Mouse (Mus musculus) hindlimb bud, embryonic 11.5 days (tissue): ENCODE data around the gene Tmem123.

Experiments used
- DNase-seq: peaks from one replicate; pipeline ENCODE4 v3.0.0-alpha.2; 2012; ENCODE audit warnings: low read depth, low spot score; ENCODE audit errors: extremely low spot score

The Tmem123 gene

GRCm38 (mm10) chr9:7822758-7823157 lies 58.9 kb downstream of the Tmem123 start:
- no peak for DNase-seq

- DNase-seq = no peak
Observed at GRCm38 (mm10) chr9:7824916-7825315, 61.1 kb downstream of the Tmem123 start.

GRCm38 (mm10) chr9:7828706-7829105 lies 64.9 kb downstream of the Tmem123 start:
- DNase-seq = no peak

- no peak for DNase-seq
Observed at GRCm38 (mm10) chr9:7829531-7830528, 66.0 kb downstream of the Tmem123 start.

GRCm38 (mm10) chr9:7833421-7833820 lies 69.6 kb downstream of the Tmem123 start:
- DNase-seq = no peak

GRCm38 (mm10) chr9:7835302-7835701 lies 71.5 kb downstream of the Tmem123 start:
- no peak for DNase-seq

- DNase-seq = peak; percentile 14
Observed at GRCm38 (mm10) chr9:7836331-7836730, 72.5 kb downstream of the Tmem123 start.

- peak; percentile 88 for DNase-seq
Observed at GRCm38 (mm10) chr9:7836905-7837805, 73.3 kb downstream of the Tmem123 start, which contains the start of gene Birc2. Gene Birc2 (minus strand): TSS chr9:7837064.

GRCm38 (mm10) chr9:7837806-7838440 lies 74.1 kb downstream of the Tmem123 start:
- peak; percentile 26 for DNase-seq

- no peak for DNase-seq
Observed at GRCm38 (mm10) chr9:7841221-7841620, 77.4 kb downstream of the Tmem123 start.
